Comparison of ENCODE assay signal across 18 mouse cellular contexts in genomic region chr2:64606864-64607263, GRCm38 (mm10).
"Had no signal": no experiment of that assay in that cellular context is flagged by ENCODE, and none has a peak within 500 bp of the region (broad histone marks: within the 10 kb centered on the region; RNA-seq: fewer than 3 reads in every experiment).

No protein-coding gene starts in this region.

- H3K4me1 ChIP-seq: limb, embryonic 12.5 days; limb, embryonic 15.5 days; stomach, embryonic 15.5 days had no signal

- H3K9me3 ChIP-seq: limb, embryonic 12.5 days; limb, embryonic 15.5 days; stomach, embryonic 15.5 days had no signal

- H3K4me3 ChIP-seq: limb, embryonic 12.5 days; limb, embryonic 15.5 days; stomach, embryonic 15.5 days had no signal

- H3K27me3 ChIP-seq: limb, embryonic 12.5 days; limb, embryonic 15.5 days; stomach, embryonic 15.5 days had no signal

- DNase-seq: kidney, adult 18-20 months; kidney, adult 9 months; kidney, postnatal 14 days; kidney, postnatal 4 days; left cerebral cortex, postnatal 4 days; liver, postnatal 0 days; lung, embryonic 14.5 days; retina, postnatal 1 day; right cerebral cortex, postnatal 25 days; spleen, adult 18-20 months; thymus, postnatal 36 days had no signal

- H3K9ac ChIP-seq: limb, embryonic 12.5 days; limb, embryonic 15.5 days; liver, embryonic 14.5 days; liver, postnatal 0 days; lung, embryonic 14.5 days; stomach, embryonic 15.5 days had no signal

- H3K36me3 ChIP-seq: limb, embryonic 12.5 days; limb, embryonic 15.5 days; stomach, embryonic 15.5 days had no signal

- H3K4me2 ChIP-seq: limb, embryonic 12.5 days; limb, embryonic 15.5 days; liver, embryonic 11.5 days; lung, embryonic 14.5 days; stomach, embryonic 15.5 days had no signal

- ATAC-seq: liver, postnatal 0 days; lung, postnatal 0 days had no signal

- H3K27ac ChIP-seq: limb, embryonic 12.5 days; limb, embryonic 15.5 days; liver, embryonic 14.5 days; macrophage; stomach, embryonic 15.5 days had no signal
